Mouse (Mus musculus) ES-Bruce4 (cell line): ENCODE measurements around the gene Trappc3.

Experiments used
- CTCF ChIP-seq: IDR thresholded peaks from one replicate; pipeline ENCODE4 v1.8.1; 2011; ENCODE audit warnings: low read depth, low read length
- EP300 ChIP-seq: IDR thresholded peaks from 2 replicates; pipeline ENCODE4 v1.6.1; 2011; ENCODE audit warnings: low read depth, low read length; ENCODE audit not compliant: insufficient read depth
- POLR2A ChIP-seq: IDR thresholded peaks from one replicate; pipeline ENCODE4 v1.8.1; 2011; ENCODE audit warnings: low read length; ENCODE audit not compliant: insufficient read depth

DNA sequence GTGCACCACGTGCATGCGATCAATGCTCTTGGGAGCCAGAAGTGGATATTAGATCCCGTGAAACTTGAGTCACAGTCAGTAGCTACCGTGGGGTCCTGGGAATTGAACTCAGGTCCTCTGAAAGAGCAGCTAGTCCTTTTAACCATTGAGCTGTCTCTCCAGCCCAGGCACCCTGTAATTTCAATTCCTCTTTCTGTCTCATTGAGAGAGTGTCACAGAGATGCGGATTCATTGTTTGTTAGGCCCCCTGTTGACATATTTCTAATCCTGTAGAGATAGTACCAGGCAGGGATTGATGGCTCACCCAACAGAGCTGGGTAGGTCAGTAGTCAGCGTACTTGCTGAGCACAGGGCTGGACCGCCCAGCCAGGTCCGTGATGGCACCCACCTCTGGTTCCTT, 28.2 kb downstream of the Trappc3 start:
- TF ChIP-seq CTCF (no peak), EP300 (no peak), POLR2A (no peak)
